Mouse (Mus musculus) midbrain, embryonic 13.5 days (tissue): ENCODE measurements around the gene Rnf2. TPM values are rescaled to one million over a fixed set of nuclear protein-coding genes. Genes with fewer than 3 reads are reported as not detected.

Source experiments
- ATAC-seq: fragments of 200-750 bp; cut with Nextera tagmentation; 2 replicates; pipeline ENCODE4 v1.8.0; 2017; ENCODE audit warnings: mild to moderate bottlenecking, moderate TSS enrichment, moderate library complexity
- H3K27ac ChIP-seq: fragments of 300-500 bp; sonication (generic); 2 replicates; pipeline ENCODE4 v1.5.1; 2015; ENCODE audit warnings: inconsistent platforms, mild to moderate bottlenecking, moderate library complexity
- H3K27me3 ChIP-seq: fragments of 300-500 bp; sonication (generic); 2 replicates; pipeline ENCODE4 v1.6.1; 2015; ENCODE audit warnings: mild to moderate bottlenecking, inconsistent platforms
- H3K36me3 ChIP-seq: fragments of 300-500 bp; sonication (generic); 2 replicates; pipeline ENCODE4 v1.6.1; 2015; ENCODE audit warnings: mild to moderate bottlenecking, inconsistent platforms
- H3K4me1 ChIP-seq: fragments of 300-500 bp; sonication (generic); replicated peaks from 2 replicates; pipeline ENCODE4 v1.6.1; 2015; ENCODE audit warnings: inconsistent platforms
- H3K4me2 ChIP-seq: fragments of 300-500 bp; sonication (generic); replicated peaks from 2 replicates; pipeline ENCODE4 v1.6.1; 2015; ENCODE audit warnings: moderate library complexity, mild to moderate bottlenecking, inconsistent platforms
- H3K4me3 ChIP-seq: fragments of 300-500 bp; sonication (generic); replicated peaks from 2 replicates; pipeline ENCODE4 v1.5.1; 2015; ENCODE audit warnings: mild to moderate bottlenecking, inconsistent platforms
- H3K9ac ChIP-seq: fragments of 300-500 bp; sonication (generic); replicated peaks from 2 replicates; pipeline ENCODE4 v1.6.1; 2015; ENCODE audit warnings: mild to moderate bottlenecking, inconsistent platforms
- H3K9me3 ChIP-seq: fragments of 300-500 bp; sonication (generic); 2 replicates; pipeline ENCODE4 v1.6.1; 2016; ENCODE audit warnings: mild to moderate bottlenecking, inconsistent platforms
- WGBS: fragments of 180-500 bp; shearing (Covaris S2); methylation state at CpG from one replicate; pipeline ENCODE4 v1.1.7; 2015; 5-methylcytosine and 5-hydroxymethylcytosine counted together
- microRNA-seq: library from miRNA; unstranded; fragments of <30 nt; microRNA quantifications from one replicate; pipeline ENCODE4, GENCODE M21; 2016
- polyA plus RNA-seq: library from polyadenylated mRNA; unstranded; fragments of >200 nt; fragmentation: Nextera tagmentation; extraction: Ambion mirVana; gene quantifications from 2 replicates; pipeline ENCODE4 v1.2.1, GENCODE M21; 2015

Gene Rnf2
- polyA plus RNA-seq, 1 experiment from 2014 or later = 122 TPM

GRCm38 (mm10) chr1:151428263-151429221 lies 72.2 kb downstream of the Rnf2 start, which contains the start of the genes Swt1 and Trmt1l:
TSS of gene Swt1 (minus strand) at chr1:151428455.
TSS of gene Trmt1l (plus strand) at chr1:151428542.
- H3K36me3 ChIP-seq = no peaks in the 10 kb centered on the region
- 0% methylated on average over 74 of the region's 74 CpGs for whole genome bisulfite sequencing
- peak; percentile 100 for ATAC-seq

DNA sequence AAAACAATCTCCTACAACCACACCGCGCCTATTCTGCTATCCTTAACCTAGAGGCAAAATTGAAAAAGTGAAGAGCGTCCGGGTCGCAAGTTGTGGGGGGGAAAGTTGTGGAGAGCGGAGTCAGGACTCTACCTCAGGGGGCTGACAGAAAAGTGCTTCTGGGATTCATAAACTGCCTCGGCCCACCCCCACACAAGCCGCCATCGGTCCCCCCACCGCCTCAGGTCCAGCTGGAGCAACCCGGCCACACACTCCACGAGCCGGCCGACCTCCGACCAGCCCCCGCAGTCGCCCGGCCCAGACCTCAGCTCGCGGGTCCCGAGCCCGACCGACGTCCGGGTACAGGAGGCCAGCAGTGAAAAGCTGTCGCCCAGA lies 72.9 kb downstream of the Rnf2 start:
- WGBS = under 1% methylated on average over 26 of the region's 26 CpGs
- Histone ChIP-seq H3K27me3 (no peaks in the 10 kb centered on the region), H3K27ac (peak overlapping the region; percentile 47; the same call in 1 of the 2 replicates), H3K9me3 (no peaks in the 10 kb centered on the region), H3K4me3 (peak overlapping the region; percentile 94), H3K4me2 (peak overlapping the region; percentile 71), H3K36me3 (no peaks in the 10 kb centered on the region), H3K9ac (peak overlapping the region; percentile 78), H3K4me1 (peaks cover 30% of the 10 kb centered on the region)
- peak; percentile 83 for ATAC-seq

More at GRCm38 (mm10) chr1:151428263-151429221, 72.2 kb downstream of the Rnf2 start, which contains the start of the genes Swt1 and Trmt1l:
- Histone ChIP-seq H3K27me3 (no peaks in the 10 kb centered on the region), H3K4me2 (peak within 1 kb of the TSS; percentile 71), H3K27ac (peak within 1 kb of the TSS; percentile 96), H3K9ac (peak within 1 kb of the TSS; percentile 96), H3K9me3 (no peaks in the 10 kb centered on the region), H3K4me3 (peak within 1 kb of the TSS; percentile 94), H3K4me1 (peaks cover 30% of the 10 kb centered on the region)

DNA sequence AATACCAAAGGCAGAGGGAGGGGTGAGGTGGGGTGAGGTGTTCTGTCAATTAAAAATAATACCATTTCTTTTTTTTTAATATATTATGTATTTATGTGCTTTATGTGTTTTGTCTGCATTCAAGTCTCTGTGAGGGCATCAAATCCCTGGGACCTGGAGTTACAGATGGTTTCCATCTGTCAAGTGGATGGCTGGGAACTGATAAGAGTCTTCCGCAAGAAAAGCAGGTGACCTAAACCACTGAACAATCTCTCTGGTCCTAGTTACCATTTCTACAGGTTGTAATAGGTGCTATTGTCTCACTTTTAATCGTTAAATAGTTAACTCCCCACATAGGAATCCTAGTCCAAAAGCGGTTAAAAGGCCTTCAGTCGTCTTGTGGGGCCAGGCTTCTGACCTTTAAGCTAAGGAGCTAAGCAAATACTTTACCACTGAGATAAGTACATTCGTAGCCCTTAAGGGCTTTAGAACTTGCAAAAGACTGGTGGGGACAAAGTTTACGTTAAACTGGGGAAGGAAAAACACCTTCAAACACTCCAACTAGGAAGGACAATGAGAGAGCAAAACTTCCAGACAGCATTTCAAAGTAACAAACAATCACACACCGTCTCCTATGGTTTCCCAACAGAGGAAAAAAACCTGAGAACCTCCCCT lies 73.7 kb downstream of the Rnf2 start:
- ATAC-seq = no peak
- WGBS = 34% methylated on average over 7 of the region's 7 CpGs
- Histone ChIP-seq H3K27me3 (no peaks in the 10 kb centered on the region), H3K9me3 (no peaks in the 10 kb centered on the region), H3K4me1 (peaks cover 30% of the 10 kb centered on the region), H3K4me2 (peak overlapping the region; percentile 71), H3K4me3 (peak overlapping the region; percentile 94), H3K9ac (peak overlapping the region; percentile 78; the same call in 1 of the 2 replicates), H3K36me3 (peaks cover 3% of the 10 kb centered on the region), H3K27ac (no peak overlapping the region)

- H3K4me2 ChIP-seq = no peak overlapping the region
- no peak overlapping the region for H3K9ac ChIP-seq
- 84% methylated on average over 3 of the region's 3 CpGs for WGBS
- peaks cover 4% of the 10 kb centered on the region for H3K4me1 ChIP-seq
- no peaks in the 10 kb centered on the region for H3K27me3 ChIP-seq
- no peak overlapping the region for H3K27ac ChIP-seq
- H3K4me3 ChIP-seq = no peak overlapping the region
- H3K36me3 ChIP-seq = peaks cover 24% of the 10 kb centered on the region
- ATAC-seq = no peak
- H3K9me3 ChIP-seq = no peaks in the 10 kb centered on the region
Observed at GRCm38 (mm10) chr1:151422178-151422577, 78.6 kb downstream of the Rnf2 start.

DNA sequence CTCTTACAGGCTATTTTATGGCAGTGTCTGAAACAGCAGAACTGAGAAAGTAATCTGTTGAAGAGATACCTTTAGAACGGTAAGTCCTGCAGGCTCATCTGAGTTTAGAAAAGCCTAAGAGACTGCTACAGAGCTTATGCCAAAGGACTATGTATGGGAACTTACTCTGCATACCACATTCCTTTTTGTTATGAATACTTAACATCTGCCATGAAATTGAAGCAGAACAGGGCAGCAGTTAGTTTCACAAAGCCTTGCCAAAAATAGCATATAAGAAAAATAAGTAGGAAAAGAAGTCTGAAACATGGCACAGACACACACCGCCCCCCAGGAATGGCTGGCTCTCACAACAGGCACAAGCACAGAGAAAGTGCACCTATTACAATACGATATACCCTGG lies 90.9 kb downstream of the Rnf2 start:
- Histone ChIP-seq H3K27ac (no peak overlapping the region), H3K4me3 (no peak overlapping the region), H3K4me1 (no peaks in the 10 kb centered on the region), H3K9ac (no peak overlapping the region), H3K9me3 (no peaks in the 10 kb centered on the region), H3K36me3 (peaks cover 9% of the 10 kb centered on the region; the same call in 1 of the 2 replicates), H3K27me3 (no peaks in the 10 kb centered on the region), H3K4me2 (no peak overlapping the region)
- no peak for ATAC-seq
- 94% methylated on average over 3 of the region's 3 CpGs for WGBS

Small RNA genes within 50 kb of the gene (microRNA-seq; reads per million reads assigned to microRNA genes)
- gene Mir7682 = 3.3 reads per million, percentile 13 among the genes with 10 or more reads in this experiment

Other genes with a start within 250 kb of the Rnf2 start
- 304 and 319 TPM in 2 replicates for gene Ivns1abp, start 156.5 kb downstream of the Rnf2 start, polyA plus RNA-seq
- gene Swt1, start 72.5 kb downstream of the Rnf2 start, polyA plus RNA-seq = 21.4 and 27.8 TPM in 2 replicates
- 51.8 and 56.0 TPM in 2 replicates for gene Trmt1l, start 72.4 kb downstream of the Rnf2 start, polyA plus RNA-seq
- gene Fam129a, start 70.2 kb upstream of the Rnf2 start, polyA plus RNA-seq = 0.68 and 0.78 TPM in 2 replicates